Mouse (Mus musculus): ENCODE results near the gene AI467606. TPM values are rescaled to one million over a fixed set of nuclear protein-coding genes. Genes with fewer than 3 reads are reported as not detected.
"Not testable (repeated sequence)": the region's sequence is repeated elsewhere in the genome, so short reads cannot be mapped to it uniquely, and the experiment has no call there.

AI467606 gene
- total RNA-seq (2021) = 1 to 10 TPM in 1 of 2 experiments, under 1 TPM in 1; 0.84 to 1.6 TPM
- long read RNA-seq, partial matches to known transcripts = 0 of 1 reads
- long read RNA-seq, other reads (novel, unspliced or antisense) = 0 of 1 reads

DNA sequence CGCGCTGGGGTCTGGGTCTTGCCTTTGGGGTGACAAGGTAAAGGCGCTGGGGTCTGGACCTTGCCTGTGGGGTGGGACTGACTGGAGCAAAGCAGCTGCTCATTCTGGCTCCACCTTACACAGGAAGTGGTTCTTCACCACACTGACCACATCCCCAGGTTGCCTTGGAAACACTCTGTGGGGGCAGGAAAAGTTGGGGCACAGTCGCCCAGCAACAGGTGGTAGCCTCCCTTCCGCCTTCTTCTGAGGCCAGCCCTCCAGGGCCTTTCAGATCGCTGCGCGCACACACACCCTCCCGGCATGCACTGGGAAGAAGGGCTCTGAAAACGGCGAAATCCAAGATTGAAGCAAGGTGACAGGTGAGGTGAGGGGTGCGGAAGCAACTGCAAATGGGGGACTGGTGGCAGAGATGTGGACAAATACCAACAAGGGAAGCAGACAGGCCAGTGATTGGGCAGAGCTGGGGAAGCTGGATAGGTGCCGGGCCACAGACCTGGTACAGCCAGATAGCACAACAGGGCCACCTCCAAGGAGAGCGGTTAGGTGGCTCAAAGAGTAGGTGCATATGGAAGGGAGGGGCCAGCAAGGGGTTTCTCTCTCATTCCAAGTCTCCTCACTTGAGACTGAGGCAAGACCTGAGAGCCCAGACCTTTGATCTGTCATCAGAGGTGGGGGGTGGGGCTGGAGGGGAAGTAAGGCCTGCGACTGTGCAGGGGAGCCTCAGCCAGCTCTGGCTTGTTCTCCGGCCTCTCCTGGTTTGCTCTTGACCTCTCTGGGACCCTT lies at the start of gene AI467606:
Gene AI467606 (plus strand): TSS at position 246 of the 783 bp plus-strand sequence.
- DNase-seq (ENCODE audit: low spot score in 2 of 2) = no peak

DNA sequence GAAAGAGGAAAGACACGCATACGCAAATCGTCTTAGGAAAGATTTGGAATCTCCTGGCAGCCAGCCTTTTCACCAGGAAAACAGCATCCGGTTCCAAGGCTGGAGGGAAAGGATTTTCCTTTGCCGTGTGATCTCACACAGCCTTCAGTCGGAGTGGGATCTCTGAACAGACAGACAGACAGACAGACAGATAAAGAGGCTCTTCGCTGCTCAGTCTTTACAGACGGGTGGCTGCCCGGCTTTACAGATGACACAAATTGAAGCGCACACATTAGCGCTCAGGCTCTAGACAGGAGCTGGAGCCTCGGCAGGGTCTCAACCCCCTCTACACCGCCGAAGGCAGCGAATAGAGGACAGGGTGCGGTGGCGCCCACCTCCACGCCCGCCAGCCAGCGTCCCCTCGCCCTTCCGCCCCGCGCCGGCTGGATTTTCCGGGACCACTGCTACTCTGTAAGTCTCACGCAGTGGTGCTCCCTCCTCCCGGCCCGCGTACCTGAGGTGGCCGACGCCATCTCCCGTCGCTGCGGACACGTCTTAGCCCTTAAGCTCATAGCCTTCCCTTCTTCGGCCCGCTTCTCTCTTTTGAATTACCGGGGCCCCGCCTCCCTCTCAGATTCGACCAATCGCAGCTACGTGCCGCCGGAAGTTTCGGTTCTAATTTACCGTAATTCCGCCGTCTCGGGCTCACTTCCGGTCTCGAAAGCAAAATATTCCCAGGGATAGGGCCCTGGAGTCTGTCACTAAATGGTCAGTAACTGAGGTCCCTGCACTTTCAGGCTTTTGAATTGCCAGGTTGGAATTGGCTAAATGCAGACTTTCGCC lies 49.1 kb upstream of the AI467606 start, which contains the start of gene Kif22:
Gene Kif22 (minus strand): TSS at position 621 of the 822 bp plus-strand sequence.
- DNase-seq (ENCODE audit: low spot score in 2 of 2) = peak; percentile 70 to 89

DNA sequence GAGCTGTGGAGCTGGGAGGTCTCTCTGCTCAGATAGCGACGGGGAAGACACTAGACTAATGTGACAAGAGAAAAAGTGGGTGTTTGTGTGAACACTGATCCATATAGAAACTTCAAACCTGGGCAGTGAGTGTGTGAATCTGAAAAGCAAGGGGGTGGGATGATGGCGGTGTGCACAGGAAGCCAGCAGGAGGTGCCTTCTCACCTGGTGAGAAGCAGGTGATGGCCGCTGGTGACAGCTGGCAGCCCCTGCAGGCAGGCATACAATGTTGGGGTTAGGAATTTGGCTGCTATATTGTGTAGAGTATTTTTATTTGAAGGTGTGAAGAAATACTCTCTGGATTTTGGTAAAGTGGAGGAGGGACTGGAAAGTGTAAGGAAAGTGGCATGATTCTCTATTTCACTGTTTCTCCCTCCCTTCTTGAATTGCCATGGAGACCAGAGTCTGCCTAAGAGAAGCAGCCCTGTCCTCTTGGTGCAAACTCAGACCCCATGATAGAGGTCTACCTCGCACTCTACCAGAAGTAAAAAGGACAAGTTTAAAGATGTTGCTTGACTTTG lies 36.1 kb upstream of the AI467606 start:
- DNase-seq (ENCODE audit: low spot score in 2 of 2) = no peak

DNA sequence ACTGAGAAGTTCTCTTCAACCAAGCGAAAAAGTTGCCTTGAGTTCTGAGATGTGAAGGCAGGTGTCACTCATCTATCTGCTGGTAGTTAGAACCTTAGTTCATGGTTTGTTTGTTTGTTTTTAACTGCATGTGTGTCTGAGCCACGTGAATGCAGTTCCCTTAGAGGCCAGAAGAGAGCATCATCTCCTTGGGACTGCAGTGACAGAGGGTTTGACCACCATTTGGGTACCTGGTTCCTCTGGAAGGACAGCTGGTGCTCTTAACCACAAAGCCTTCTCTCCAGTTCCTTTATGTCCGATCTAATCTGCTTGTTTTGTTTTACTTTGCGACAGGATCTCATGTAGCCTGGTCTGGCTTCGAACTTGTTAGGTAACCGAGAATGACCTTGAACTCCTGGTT lies 25.6 kb upstream of the AI467606 start:
- DNase-seq (ENCODE audit: low spot score in 2 of 2) = no peak

DNA sequence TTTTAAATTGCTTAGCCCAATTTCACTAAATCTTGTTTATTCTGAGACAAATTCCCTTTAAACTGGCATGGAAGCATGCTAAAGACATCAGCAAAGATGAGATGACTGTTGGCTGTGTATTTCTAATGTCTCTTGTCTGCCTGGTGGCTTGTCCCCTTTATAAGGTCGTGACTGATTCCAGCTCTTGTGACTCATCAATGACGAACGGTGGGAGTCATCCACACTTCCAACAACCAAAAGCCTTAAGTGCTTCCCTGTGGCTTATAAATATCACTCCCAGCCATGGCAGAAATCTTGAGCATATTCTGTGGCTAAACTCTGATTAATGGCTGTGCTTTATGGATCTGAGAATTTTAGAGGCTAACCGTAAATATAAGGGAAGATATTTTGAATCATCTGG lies 24.8 kb upstream of the AI467606 start:
- DNase-seq (ENCODE audit: low spot score in 2 of 2) = no peak

DNA sequence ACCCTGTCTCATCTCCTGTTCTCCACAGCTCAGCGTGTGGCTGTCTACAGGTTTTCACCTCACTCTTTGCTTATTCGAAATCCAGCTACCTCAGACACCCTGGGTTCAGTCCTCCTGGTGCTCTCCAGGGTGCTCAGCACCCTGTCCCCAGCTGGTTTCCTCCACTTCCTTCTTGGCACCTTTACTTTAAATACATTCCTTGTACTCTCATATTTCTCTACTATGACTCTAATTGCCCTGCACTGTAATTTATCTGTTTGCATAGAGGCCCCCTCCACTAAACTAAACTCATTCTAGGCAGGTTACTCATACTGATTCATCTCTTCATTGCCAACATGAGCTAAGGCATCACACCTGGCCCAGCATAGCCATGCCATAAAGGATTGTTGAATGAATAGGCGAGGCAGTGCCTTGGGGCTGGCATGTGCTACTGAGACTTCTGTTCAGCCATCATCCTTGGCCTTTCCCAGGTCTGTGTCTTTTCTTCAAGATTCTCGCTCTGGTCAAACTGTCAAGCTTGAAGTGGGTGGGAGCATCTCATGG lies 20.2 kb upstream of the AI467606 start:
- DNase-seq (ENCODE audit: low spot score in 2 of 2) = no peak

DNA sequence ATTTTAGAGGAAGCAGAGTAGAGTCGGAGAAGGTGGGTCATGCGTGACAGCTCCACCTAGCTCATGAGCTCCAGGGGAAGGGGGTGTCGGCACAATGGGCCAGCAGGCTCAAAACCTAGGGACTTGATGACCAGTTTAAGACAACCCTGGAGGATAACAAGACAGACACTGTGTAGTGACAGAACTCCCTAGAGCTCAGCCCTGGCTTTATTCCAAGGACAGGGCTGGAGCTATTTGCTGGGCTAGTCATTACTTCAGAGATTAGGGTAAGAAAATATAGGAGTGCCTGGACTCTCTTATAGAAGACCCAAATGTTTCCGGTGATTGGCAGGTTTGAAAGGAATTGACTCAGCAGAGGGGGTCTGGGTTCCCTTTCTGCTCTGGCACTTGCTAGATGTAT lies 17.9 kb upstream of the AI467606 start:
- DNase-seq (ENCODE audit: low spot score in 2 of 2) = no peak

DNA sequence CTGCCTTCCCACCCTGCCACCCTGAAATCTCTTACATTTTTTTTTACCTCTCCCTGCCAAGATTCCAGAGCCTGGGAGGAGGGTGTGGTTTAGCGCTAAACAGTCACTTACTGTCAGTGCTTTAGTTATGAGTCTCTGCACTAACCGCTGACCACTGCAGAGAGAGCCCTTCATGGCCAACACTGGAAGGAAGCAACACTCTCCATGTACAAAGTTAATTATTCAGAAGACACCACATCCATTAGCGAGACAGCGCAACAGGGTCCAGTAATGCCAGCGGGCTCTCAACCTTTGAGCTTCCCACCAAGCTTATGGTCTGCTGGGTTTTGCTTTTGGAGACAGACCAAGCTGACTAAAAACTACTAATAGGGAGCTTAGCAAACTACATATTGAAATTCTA lies 15.0 kb upstream of the AI467606 start:
- DNase-seq (ENCODE audit: low spot score in 2 of 2) = no peak

DNA sequence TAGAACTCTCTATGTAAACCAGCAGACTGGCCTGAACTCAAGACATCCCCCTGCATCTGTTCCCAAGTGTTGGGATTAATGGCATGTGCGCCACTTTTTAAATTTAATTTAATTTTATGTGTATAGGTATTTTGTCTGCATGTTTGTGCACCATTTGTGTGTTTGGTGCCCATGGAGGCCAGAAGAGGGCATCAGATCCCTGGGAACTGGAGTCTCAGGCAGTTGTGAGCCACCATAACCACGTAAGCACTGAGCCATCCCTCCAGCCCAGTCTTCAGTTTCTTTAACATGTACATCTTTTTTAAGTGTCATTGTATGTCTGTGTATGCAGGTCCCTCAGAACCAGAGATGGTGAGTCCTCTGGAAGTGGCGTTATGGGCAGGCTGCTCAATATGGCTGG lies 13.5 kb upstream of the AI467606 start:
- no peak for DNase-seq (ENCODE audit: low spot score in 2 of 2)

DNA sequence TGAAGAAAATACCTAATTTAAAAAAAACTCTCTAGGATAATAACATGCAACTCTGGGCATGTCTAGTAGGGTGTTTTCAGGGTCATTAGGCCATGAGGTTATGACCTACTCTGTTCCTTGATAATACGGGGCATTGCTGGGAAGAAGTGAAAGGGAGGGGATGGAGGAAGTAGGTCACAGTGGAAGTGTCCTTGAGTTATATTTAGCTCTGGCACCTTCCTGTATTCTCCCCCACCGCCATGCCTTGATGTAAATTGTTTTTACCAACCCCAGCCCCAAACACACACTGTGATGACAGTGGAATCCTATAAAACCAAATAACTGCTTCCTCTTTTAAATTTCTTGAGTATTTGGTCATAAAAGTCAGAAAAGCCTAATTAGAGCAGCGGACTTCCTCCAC lies 11.1 kb upstream of the AI467606 start:
- DNase-seq (ENCODE audit: low spot score in 2 of 2) = no peak

DNA sequence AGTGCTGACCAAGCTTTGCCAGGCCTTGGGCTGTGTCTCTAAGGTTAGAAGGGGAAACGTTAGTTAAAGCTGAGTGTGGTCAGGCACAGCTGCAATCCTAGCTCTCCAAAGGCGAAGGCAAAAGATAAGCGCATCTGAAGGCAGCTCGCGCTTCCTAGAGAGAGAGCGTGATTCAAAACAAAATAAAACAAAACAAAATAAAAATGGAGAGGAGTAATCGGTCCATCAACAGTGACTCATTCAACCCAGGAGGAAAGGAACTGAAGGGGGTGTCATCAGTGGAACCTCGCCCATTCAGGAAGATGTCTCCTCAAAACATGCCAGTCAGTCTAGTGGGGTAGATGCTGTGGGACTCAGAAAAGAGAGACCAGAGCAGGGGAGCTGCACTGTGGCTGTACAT lies 8.9 kb upstream of the AI467606 start:
- no peak for DNase-seq (ENCODE audit: low spot score in 2 of 2)

DNA sequence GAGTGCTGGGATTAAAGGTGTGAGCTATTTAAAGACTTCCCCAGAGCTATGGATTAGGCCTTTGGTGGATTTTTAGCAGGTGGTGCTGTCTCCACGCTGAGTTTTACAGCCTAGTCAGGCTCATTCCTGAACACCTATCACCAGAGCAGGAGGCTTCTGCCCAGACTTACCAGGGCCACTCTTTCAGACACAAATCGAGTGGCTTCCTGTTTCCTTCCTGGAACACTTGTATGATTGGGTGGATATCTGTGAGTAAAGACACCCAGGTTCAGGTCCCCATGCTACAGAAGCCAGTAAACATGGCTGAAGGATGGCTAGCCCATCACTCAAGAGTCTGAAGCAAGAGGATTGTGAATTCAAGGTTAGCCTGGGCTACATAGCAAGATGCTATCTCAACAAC lies 8.2 kb upstream of the AI467606 start:
- no peak for DNase-seq (ENCODE audit: low spot score in 2 of 2)

DNA sequence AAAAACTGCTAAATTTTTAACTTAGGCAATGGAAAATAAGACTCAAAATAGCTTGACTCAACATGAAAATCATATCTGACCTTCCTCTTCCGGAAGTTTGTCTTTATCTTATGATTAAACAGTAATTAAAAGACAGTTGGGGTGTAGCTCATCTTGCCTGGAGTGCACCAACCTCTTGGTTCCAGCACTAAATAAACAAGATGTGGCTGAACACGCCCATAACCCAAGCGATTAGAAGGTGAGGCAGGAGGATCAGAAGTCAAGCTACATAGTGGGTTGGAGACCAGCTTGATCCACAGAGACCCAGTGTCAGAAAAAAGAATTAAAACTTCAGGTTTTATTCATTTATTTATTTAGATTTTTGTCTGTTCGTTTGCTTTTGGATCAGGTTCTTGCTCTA lies 7.5 kb upstream of the AI467606 start:
- no peak for DNase-seq (ENCODE audit: low spot score in 2 of 2)

DNA sequence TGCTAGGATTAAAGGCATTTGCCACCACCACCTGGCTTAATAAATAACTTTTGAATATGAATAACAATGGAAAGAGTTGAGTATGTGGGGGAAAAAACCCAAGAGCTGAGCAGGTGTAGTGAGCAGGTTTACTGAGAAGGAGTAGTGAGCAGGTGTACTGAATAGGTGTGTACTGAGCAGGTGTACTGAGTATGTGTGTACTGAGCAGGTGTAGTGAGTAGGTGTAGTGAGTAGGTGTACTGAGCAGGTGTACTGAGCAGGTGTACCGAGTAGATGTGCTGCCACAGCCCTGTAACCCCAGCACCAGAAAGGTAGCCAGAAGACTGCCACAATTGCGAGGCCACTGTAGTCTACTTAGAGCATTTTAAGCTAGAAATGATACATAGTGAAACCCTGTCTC lies 6.4 kb upstream of the AI467606 start:
- DNase-seq (ENCODE audit: low spot score in 2 of 2) = no peak

DNA sequence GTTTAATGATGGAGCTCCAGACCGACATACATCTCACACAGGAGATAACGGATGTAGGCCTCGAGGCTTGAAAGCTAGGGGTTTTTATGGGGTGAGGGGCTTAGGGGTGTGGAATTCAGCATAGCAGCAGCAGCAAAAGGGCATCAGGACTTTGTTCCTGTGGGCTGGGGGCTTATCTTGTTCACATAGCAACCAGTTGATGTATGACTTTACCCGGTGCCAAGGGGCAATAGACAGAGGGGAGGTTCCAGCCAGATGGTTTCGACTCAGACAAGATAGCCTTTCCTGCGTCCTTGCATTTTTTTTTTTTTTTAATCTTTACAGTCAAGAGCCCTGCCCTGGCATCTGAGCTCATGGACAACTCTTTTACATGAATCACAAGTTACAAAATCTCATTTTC lies 5.4 kb upstream of the AI467606 start:
- DNase-seq (ENCODE audit: low spot score in 2 of 2) = not testable (repeated sequence)

DNA sequence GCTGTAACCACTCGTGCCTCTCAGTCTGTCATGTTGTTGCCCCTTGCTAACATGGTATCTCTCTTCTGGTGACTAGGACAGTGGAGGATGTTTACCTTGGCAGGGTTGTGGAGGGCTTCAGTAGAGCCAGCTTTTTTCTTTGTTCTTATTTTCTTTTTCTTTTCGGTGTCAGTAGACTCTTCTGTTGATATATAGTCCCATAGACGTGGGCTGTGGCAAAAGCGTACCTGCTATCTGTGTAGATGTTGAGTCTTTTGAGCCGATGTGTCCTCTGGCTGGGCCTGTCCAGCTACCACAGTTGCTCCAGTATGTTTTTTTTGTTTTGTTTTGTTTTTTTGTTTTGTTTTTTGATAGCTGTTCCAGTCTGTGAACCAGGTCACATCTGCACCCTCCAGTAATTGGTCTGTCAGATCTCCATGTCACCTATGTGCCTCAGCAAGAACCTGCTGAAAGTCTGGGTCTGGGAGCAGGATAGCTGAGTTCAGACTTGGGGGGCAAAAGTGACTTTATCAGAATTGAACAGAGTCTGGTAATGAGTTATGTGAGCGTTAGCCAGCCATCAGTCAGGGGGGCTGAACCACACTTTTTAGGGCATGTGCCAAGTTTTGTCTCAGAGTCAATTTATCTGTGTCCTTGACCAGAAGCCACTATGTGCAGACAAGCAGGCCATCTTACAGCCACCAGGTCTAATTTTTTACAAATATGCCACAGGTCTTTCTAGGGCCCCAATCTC lies 3.7 kb upstream of the AI467606 start, which contains the start of gene Zg16:
Gene Zg16 (minus strand): TSS at position 51 of the 733 bp plus-strand sequence.
- DNase-seq (ENCODE audit: low spot score in 2 of 2) = not testable (repeated sequence)

DNA sequence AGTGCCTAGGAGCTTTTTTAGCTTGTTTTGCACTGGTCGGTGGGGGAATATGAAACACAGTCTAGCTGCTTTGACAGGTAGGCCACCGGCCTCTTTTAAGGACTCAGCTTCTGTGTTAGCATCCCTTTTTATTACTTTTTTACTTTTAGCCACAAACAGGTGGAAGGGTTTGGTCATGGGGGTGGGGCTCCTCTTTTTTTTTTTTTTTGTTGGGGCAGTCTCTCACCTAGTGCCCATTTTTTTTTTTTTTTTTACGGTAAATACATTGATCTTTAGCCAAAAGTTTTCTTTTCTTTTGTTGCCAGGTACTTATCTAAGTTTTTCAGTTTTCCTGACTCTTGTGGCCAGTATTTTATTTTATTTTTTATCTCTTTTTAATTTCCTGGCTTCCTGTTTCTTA lies 3.1 kb upstream of the AI467606 start:
- DNase-seq (ENCODE audit: low spot score in 2 of 2) = no peak

DNA sequence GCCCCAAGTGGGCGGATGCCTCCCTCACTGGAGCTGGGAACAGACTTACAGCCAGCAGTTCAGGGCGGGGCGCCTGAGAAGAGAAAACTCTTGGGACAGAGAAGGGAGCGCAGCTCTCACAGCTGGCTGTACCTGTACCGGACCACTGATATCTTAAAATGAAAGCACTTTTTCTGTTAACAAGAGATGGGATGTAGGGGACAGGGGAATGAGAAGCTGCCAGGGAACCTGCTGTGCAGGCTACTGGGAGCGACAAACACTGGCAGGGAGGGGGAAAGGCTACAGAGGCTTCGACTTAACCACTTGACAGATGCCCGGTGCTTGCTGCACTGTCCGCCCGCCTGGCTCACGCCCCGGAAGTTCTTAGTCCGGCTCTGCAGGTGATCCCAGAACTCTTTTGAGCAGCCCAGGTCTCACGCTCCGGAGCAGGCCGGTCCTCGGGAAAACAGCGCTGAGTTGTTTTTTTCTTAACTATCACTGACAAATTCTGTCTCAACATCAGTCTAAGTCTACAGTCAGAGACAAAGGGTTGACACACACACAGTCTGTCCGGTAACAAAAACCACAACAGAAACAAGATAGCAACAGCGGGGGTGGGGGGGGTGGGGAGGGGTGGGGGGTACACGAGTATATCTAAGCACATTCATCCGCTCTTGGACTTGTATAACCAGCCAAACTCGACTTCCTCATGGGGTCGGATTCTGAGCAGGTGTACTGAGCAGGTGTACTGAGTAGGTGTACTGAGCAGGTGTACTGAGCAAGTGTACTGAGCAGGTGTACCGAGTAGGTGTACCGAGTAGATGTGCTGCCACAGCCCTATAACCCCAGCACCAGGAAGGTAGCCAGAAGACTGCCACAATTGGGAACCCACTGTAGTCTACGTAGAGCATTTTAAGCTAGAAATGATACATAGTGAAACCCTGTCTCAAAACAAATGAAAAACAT lies 2.0 kb upstream of the AI467606 start:
- no peak for DNase-seq (ENCODE audit: low spot score in 2 of 2)
